Mouse (Mus musculus) kidney, postnatal 0 days (tissue): Measurements from ENCODE around the gene Cbx5. TPM values are rescaled to one million over a fixed set of nuclear protein-coding genes. Genes with fewer than 3 reads are reported as not detected.

Experiments used
- ATAC-seq: fragments of 200-750 bp; cut with Nextera tagmentation; replicated peaks from 2 replicates; pipeline ENCODE4 v1.8.0; 2017; ENCODE audit warnings: low read depth, moderate number of reproducible peaks, moderate TSS enrichment, moderate library complexity; ENCODE audit not compliant: low FRiP score
- DNase-seq: peaks from one replicate; pipeline ENCODE4 v3.0.0-alpha.2; 2016; ENCODE audit warnings: low spot score
- H3K27ac ChIP-seq: fragments of 300-500 bp; sonication (generic); 2 replicates; pipeline ENCODE4 v1.5.1; 2014; ENCODE audit warnings: mild to moderate bottlenecking
- H3K27me3 ChIP-seq: fragments of 300-500 bp; sonication (generic); 2 replicates; pipeline ENCODE4 v1.6.1; 2014; ENCODE audit warnings: low read length, mixed read lengths; ENCODE audit not compliant: insufficient read depth
- H3K36me3 ChIP-seq: fragments of 300-500 bp; sonication (generic); 2 replicates; pipeline ENCODE4 v1.6.1; 2014; ENCODE audit warnings: low read length, mixed read lengths; ENCODE audit not compliant: insufficient read depth
- H3K4me1 ChIP-seq: fragments of 300-500 bp; sonication (generic); replicated peaks from 2 replicates; pipeline ENCODE4 v1.6.1; 2014; ENCODE audit warnings: antibody characterized with exemption, low read length, mixed read lengths; ENCODE audit not compliant: insufficient read depth
- H3K4me2 ChIP-seq: fragments of 300-500 bp; sonication (generic); 2 replicates; pipeline ENCODE4 v1.6.1; 2014; ENCODE audit warnings: mild to moderate bottlenecking, low read length, moderate library complexity, mixed read lengths
- H3K4me3 ChIP-seq: fragments of 300-500 bp; sonication (generic); replicated peaks from 2 replicates; pipeline ENCODE4 v1.5.1; 2014; ENCODE audit warnings: low read depth, low read length
- H3K9ac ChIP-seq: fragments of 300-500 bp; sonication (generic); 2 replicates; pipeline ENCODE4 v1.6.1; 2014; ENCODE audit warnings: low read depth, low read length
- H3K9me3 ChIP-seq: fragments of 300-500 bp; sonication (generic); replicated peaks from 2 replicates; pipeline ENCODE4 v1.6.1; 2016; ENCODE audit warnings: low read length, inconsistent platforms, mixed read lengths
- CTCF ChIP-seq: IDR thresholded peaks from 2 replicates; pipeline ENCODE4 v1.5.1; 2016; ENCODE audit warnings: antibody characterized with exemption, low read depth, mild to moderate bottlenecking, moderate library complexity
- WGBS: fragments of 180-500 bp; shearing (Covaris S2); extraction: QIAGEN DNeasy Blood & Tissue Kit; methylation state at CpG from one replicate; pipeline ENCODE4 v1.1.7; 2014; 5-methylcytosine and 5-hydroxymethylcytosine counted together
- polyA plus RNA-seq: library from polyadenylated mRNA; unstranded; fragments of >200 nt; fragmentation: Nextera tagmentation; extraction: Ambion mirVana; gene quantifications from 2 replicates; pipeline ENCODE4 v1.2.1, GENCODE M21; 2015

Cbx5 gene
- polyA plus RNA-seq, 1 experiment from 2014 or later = 62.0 TPM

DNA sequence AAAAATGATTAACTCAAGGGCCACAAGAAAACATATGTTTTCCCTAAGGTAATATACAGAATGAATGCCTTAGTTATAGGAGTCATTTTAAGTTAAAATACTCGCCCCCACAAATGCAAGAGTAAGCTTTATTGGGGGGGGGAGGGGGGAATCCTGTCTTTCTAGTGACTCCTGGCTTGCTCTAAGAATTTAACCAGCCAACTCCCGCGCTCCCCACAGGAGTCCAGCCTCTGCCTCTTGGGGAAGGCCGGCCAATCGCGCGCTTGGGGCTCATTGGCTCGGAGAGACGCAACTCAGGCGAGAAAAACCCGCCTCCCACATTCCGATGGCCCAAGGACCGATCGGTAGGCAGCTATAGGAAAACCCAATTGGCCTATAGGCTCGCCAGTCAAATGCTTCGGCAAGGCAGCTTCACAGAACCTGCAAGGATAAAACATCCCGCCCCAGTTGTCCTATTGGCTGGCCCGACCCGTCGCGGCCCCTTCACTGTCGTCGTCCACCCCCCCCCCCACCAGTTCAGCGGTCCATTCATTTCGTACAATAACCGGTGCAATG is 409 bp downstream of the Cbx5 start:
- peak overlapping the region; percentile 94 for H3K27ac ChIP-seq
- peaks cover 17% of the 10 kb centered on the region for H3K36me3 ChIP-seq
- H3K27me3 ChIP-seq = no peaks in the 10 kb centered on the region
- 0% methylated on average over 26 of the region's 26 CpGs for WGBS
- H3K4me3 ChIP-seq = peak overlapping the region; percentile 67
- ATAC-seq (peak; percentile 88), DNase-seq (peak; percentile 99)
- TF ChIP-seq CTCF = no peak
- no peaks in the 10 kb centered on the region for H3K9me3 ChIP-seq
- H3K4me2 ChIP-seq = peak overlapping the region; percentile 63
- H3K9ac ChIP-seq = peak overlapping the region; percentile 42
- H3K4me1 ChIP-seq = peaks cover 12% of the 10 kb centered on the region

GRCm38 (mm10) chr15:103237295-103237694 is 2.3 kb downstream of the Cbx5 start:
- H3K9ac ChIP-seq = no peak overlapping the region
- ATAC-seq (no peak), DNase-seq (no peak)
- H3K4me2 ChIP-seq = no peak overlapping the region
- TF ChIP-seq CTCF = no peak
- no peak overlapping the region for H3K4me3 ChIP-seq
- H3K4me1 ChIP-seq = peaks cover 3% of the 10 kb centered on the region; the same call in 1 of the 2 replicates
- H3K27ac ChIP-seq = no peak overlapping the region
- no peaks in the 10 kb centered on the region for H3K27me3 ChIP-seq
- WGBS = 91% methylated on average over 7 of the region's 7 CpGs
- no peaks in the 10 kb centered on the region for H3K9me3 ChIP-seq
- 0 out of 2 replicates have a peak, but pooled peaks cover 3% of the 10 kb centered on the region for H3K36me3 ChIP-seq

DNA sequence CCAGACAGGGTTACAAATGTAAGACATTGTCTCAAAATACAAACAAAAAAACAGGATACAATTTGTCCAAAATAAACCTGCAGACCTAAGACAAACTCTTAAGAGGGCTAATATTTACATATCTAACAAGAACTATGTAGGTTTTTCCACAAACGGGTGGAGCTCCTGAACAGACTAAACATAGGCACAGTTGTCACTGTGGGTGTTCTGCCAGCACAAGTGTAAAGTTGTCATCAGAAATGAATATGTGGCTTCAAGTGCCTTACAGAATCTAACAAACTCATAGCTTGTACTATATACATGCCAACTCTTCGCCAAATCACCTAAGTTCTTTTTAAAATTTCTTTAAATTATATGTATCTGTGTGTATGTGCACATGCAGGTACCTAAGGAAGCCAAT is 6.5 kb downstream of the Cbx5 start:
- no peak for TF ChIP-seq CTCF
- Histone ChIP-seq H3K27ac (no peak overlapping the region), H3K4me2 (no peak overlapping the region), H3K36me3 (no peaks in the 10 kb centered on the region), H3K27me3 (no peaks in the 10 kb centered on the region), H3K4me3 (no peak overlapping the region), H3K4me1 (peaks cover under 1% of the 10 kb centered on the region; the same call in 1 of the 2 replicates), H3K9me3 (no peaks in the 10 kb centered on the region), H3K9ac (no peak overlapping the region)
- WGBS = 81% methylated on average over 2 of the region's 2 CpGs
- DNase-seq (no peak), ATAC-seq (no peak)

DNA sequence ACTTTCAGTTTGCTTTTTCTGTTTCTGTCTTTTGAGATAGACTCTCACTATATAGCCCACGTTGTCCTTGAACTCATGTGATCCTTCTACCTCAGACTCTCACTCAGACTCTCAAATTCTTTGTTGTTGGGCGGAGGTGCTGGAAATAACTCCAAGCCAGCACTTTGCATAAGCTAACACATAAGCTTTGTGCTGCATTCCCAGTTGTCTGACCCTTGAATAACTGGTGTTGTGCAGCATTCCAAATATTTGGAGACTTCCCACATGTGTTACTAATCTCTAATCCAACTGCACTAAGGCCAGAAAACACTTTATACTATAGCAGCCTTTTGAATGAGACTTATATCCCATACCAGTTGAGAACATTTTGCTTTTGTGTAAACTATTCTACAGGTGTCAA is 10.7 kb downstream of the Cbx5 start:
- ATAC-seq = no peak
- H3K36me3 ChIP-seq = no peaks in the 10 kb centered on the region

GRCm38 (mm10) chr15:103227572-103227971 is 12.0 kb downstream of the Cbx5 start:
- Histone ChIP-seq H3K4me3 (no peak overlapping the region), H3K27ac (peak overlapping the region; percentile 55), H3K27me3 (no peaks in the 10 kb centered on the region), H3K9ac (no peak overlapping the region), H3K9me3 (no peaks in the 10 kb centered on the region), H3K4me1 (no peaks in the 10 kb centered on the region; the same call in 1 of the 2 replicates), H3K4me2 (no peak overlapping the region), H3K36me3 (no peaks in the 10 kb centered on the region)
- ATAC-seq (no peak), DNase-seq (no peak)
- TF ChIP-seq CTCF = no peak
- WGBS = 71% methylated on average over 2 of the region's 2 CpGs

More for the DNA sequence above, 10.7 kb downstream of the Cbx5 start:
- DNase-seq = peak; percentile 82
- H3K4me1 ChIP-seq = no peaks in the 10 kb centered on the region; the same call in 1 of the 2 replicates
- no peaks in the 10 kb centered on the region for H3K9me3 ChIP-seq
- TF ChIP-seq CTCF = no peak
- H3K4me3 ChIP-seq = no peak overlapping the region
- H3K9ac ChIP-seq = no peak overlapping the region
- H3K27ac ChIP-seq = peak overlapping the region; percentile 81
- H3K27me3 ChIP-seq = no peaks in the 10 kb centered on the region
- no peak overlapping the region for H3K4me2 ChIP-seq
- 48% methylated on average over 2 of the region's 2 CpGs for WGBS

DNA sequence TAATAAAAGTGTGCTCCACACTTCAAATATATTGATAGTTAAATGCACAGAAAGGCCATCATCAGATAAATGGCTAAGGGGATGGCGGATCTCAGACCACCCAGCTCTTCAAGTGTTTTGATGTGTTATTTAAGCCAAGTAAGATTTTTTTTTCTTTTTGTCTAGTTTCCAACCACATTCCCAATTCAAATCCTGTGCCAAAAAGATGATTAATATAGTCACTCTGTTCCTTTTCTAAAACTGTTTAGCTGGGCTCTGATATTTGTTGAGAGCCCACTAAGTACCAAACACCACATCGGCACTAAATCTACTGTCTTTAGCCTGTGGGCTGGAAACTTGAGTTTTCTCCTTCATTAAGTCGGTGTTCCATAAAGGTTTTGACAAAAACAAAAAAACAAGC is 12.6 kb downstream of the Cbx5 start:
- Histone ChIP-seq H3K9ac (no peak overlapping the region), H3K4me3 (no peak overlapping the region), H3K4me1 (no peaks in the 10 kb centered on the region), H3K27ac (peak overlapping the region; percentile 55), H3K36me3 (no peaks in the 10 kb centered on the region), H3K9me3 (no peaks in the 10 kb centered on the region), H3K27me3 (no peaks in the 10 kb centered on the region), H3K4me2 (no peak overlapping the region)
- DNase-seq (peak; percentile 64), ATAC-seq (no peak)
- no peak for TF ChIP-seq CTCF
- WGBS = 73% methylated on average over 3 of the region's 3 CpGs

GRCm38 (mm10) chr15:103224161-103224560 is 15.5 kb downstream of the Cbx5 start:
- Histone ChIP-seq H3K9me3 (no peaks in the 10 kb centered on the region), H3K36me3 (no peaks in the 10 kb centered on the region), H3K4me1 (no peaks in the 10 kb centered on the region), H3K27me3 (no peaks in the 10 kb centered on the region), H3K27ac (no peak overlapping the region), H3K4me3 (no peak overlapping the region), H3K9ac (no peak overlapping the region), H3K4me2 (no peak overlapping the region)
- peak; percentile 24; the same call in 1 of the 2 replicates for TF ChIP-seq CTCF
- WGBS = 81% methylated on average over 2 of the region's 2 CpGs
- ATAC-seq = no peak
- no peak for DNase-seq
